Mouse (Mus musculus) liver, embryonic 11.5 days (tissue): ENCODE data around the gene Gm36176. TPM values are rescaled to one million over a fixed set of nuclear protein-coding genes. Genes with fewer than 3 reads are reported as not detected.
"Not testable (repeated sequence)": the region's sequence is repeated elsewhere in the genome, so short reads cannot be mapped to it uniquely, and the experiment has no call there.

Experiments
- ATAC-seq: fragments of 200-750 bp; cut with Nextera tagmentation; replicated peaks from 2 replicates; pipeline ENCODE4 v1.8.0; 2017; ENCODE audit warnings: moderate number of reproducible peaks, mild to moderate bottlenecking, moderate TSS enrichment, moderate library complexity; ENCODE audit not compliant: low FRiP score
- DNase-seq: peaks from one replicate; pipeline ENCODE4 v3.0.0-alpha.2; 2017; ENCODE audit warnings: low spot score
- H3K27ac ChIP-seq: fragments of 300-500 bp; sonication (generic); 2 replicates; pipeline ENCODE4 v1.5.1; 2014; ENCODE audit warnings: mild to moderate bottlenecking, low read depth, low read length, control low read depth
- H3K27me3 ChIP-seq: fragments of 300-500 bp; sonication (generic); replicated peaks from 2 replicates; pipeline ENCODE4 v1.6.1; 2014; ENCODE audit warnings: low read length, mixed read lengths; ENCODE audit not compliant: control insufficient read depth, insufficient read depth
- H3K36me3 ChIP-seq: fragments of 300-500 bp; sonication (generic); 2 replicates; pipeline ENCODE4 v1.6.1; 2014; ENCODE audit warnings: mild to moderate bottlenecking, low read length, moderate library complexity, mixed read lengths; ENCODE audit not compliant: control insufficient read depth, insufficient read depth
- H3K4me1 ChIP-seq: fragments of 300-500 bp; sonication (generic); replicated peaks from 2 replicates; pipeline ENCODE4 v1.6.1; 2014; ENCODE audit warnings: low read length, mixed read lengths; ENCODE audit not compliant: control insufficient read depth, insufficient read depth
- H3K4me2 ChIP-seq: fragments of 300-500 bp; sonication (generic); 2 replicates; pipeline ENCODE4 v1.6.1; 2014; ENCODE audit warnings: mild to moderate bottlenecking, control low read depth, moderate library complexity
- H3K4me3 ChIP-seq: fragments of 300-500 bp; sonication (generic); 2 replicates; pipeline ENCODE4 v1.5.1; 2014; ENCODE audit warnings: low read depth, low read length, control low read depth
- H3K9ac ChIP-seq: fragments of 300-500 bp; sonication (generic); 2 replicates; pipeline ENCODE4 v1.6.1; 2014; ENCODE audit warnings: low read depth, low read length, control low read depth
- H3K9me3 ChIP-seq: fragments of 300-500 bp; sonication (generic); 2 replicates; pipeline ENCODE4 v1.6.1; 2016; ENCODE audit warnings: low read length, inconsistent platforms, mixed read lengths; ENCODE audit not compliant: control insufficient read depth
- WGBS: fragments of 180-500 bp; shearing (Covaris S2); extraction: QIAGEN DNeasy Blood & Tissue Kit; methylation state at CpG from one replicate; pipeline ENCODE4 v1.1.7; 2014; 5-methylcytosine and 5-hydroxymethylcytosine counted together
- polyA plus RNA-seq: library from polyadenylated mRNA; unstranded; fragments of >200 nt; fragmentation: Nextera tagmentation; extraction: Ambion mirVana; gene quantifications from 2 replicates; pipeline ENCODE4 v1.2.1, GENCODE M21; 2014

The Gm36176 gene
- not detected in 2 replicates for polyA plus RNA-seq

GRCm38 (mm10) chr10:77846503-77846902 is at the start of gene Gm36176:
TSS of gene Gm36176 (plus strand) at chr10:77846803.
- Histone ChIP-seq H3K27ac (no peak within 1 kb of the TSS), H3K9me3 (no peaks in the 10 kb centered on the region), H3K4me2 (no peak within 1 kb of the TSS), H3K4me1 (no peaks in the 10 kb centered on the region), H3K36me3 (no peaks in the 10 kb centered on the region), H3K27me3 (no peaks in the 10 kb centered on the region), H3K4me3 (no peak within 1 kb of the TSS), H3K9ac (no peak within 1 kb of the TSS)
- DNase-seq, result no peak
- no peak for ATAC-seq
- WGBS, result 50% methylated on average over 3 of the region's 3 CpGs

GRCm38 (mm10) chr10:77797677-77798076 is 48.9 kb upstream of the Gm36176 start:
- DNase-seq (no peak), ATAC-seq (no peak)
- Histone ChIP-seq H3K36me3 (no peaks in the 10 kb centered on the region), H3K9ac (no peak overlapping the region), H3K4me3 (no peak overlapping the region), H3K4me1 (no peaks in the 10 kb centered on the region), H3K9me3 (no peaks in the 10 kb centered on the region), H3K27me3 (no peaks in the 10 kb centered on the region), H3K27ac (no peak overlapping the region), H3K4me2 (no peak overlapping the region)
- 25% methylated on average over 3 of the region's 3 CpGs for WGBS

GRCm38 (mm10) chr10:77798164-77798920 is 48.3 kb upstream of the Gm36176 start:
- H3K4me1 ChIP-seq, H3K27ac ChIP-seq, H3K9ac ChIP-seq, H3K27me3 ChIP-seq, H3K4me3 ChIP-seq, H3K36me3 ChIP-seq, H3K9me3 ChIP-seq, ATAC-seq, DNase-seq, H3K4me2 ChIP-seq: not testable (repeated sequence)
- WGBS, result 40% methylated on average over 3 of the region's 3 CpGs

- Histone ChIP-seq H3K27ac (no peak within 1 kb of the TSS), H3K4me2 (no peak within 1 kb of the TSS), H3K36me3 (no peaks in the 10 kb centered on the region), H3K27me3 (no peaks in the 10 kb centered on the region), H3K9me3 (no peaks in the 10 kb centered on the region), H3K4me3 (no peak within 1 kb of the TSS), H3K9ac (no peak within 1 kb of the TSS), H3K4me1 (no peaks in the 10 kb centered on the region)
- no peak for ATAC-seq
- no peak for DNase-seq
- WGBS, result 64% methylated on average over 8 of the region's 8 CpGs
These were observed 47.6 kb upstream of the Gm36176 start, which contains the start of gene Gm19668 for GRCm38 (mm10) chr10:77798921-77799508. TSS of gene Gm19668 (minus strand) at chr10:77799133.

GRCm38 (mm10) chr10:77804095-77804494 is 42.5 kb upstream of the Gm36176 start:
- H3K9ac ChIP-seq, result no peak overlapping the region
- DNase-seq (no peak), ATAC-seq (no peak)
- H3K36me3 ChIP-seq, result no peaks in the 10 kb centered on the region
- H3K4me3 ChIP-seq, result no peak overlapping the region
- no peaks in the 10 kb centered on the region for H3K27me3 ChIP-seq
- H3K4me1 ChIP-seq, result no peaks in the 10 kb centered on the region
- no peak overlapping the region for H3K27ac ChIP-seq
- H3K4me2 ChIP-seq, result no peak overlapping the region
- 55% methylated on average over 3 of the region's 3 CpGs for WGBS
- H3K9me3 ChIP-seq, result no peaks in the 10 kb centered on the region

GRCm38 (mm10) chr10:77811743-77812142 is 34.9 kb upstream of the Gm36176 start, which contains the start of gene Gm9507:
TSS of gene Gm9507 (minus strand) at chr10:77811843.
- no peak for DNase-seq
- ATAC-seq, result no peak
- H3K36me3 ChIP-seq, result no peaks in the 10 kb centered on the region
- no peak within 1 kb of the TSS for H3K4me3 ChIP-seq
- H3K9ac ChIP-seq, result no peak within 1 kb of the TSS
- 70% methylated on average over 5 of the region's 5 CpGs for WGBS
- H3K4me1 ChIP-seq, result no peaks in the 10 kb centered on the region
- H3K27me3 ChIP-seq, result no peaks in the 10 kb centered on the region
- H3K9me3 ChIP-seq, result no peaks in the 10 kb centered on the region
- no peak within 1 kb of the TSS for H3K27ac ChIP-seq
- no peak within 1 kb of the TSS for H3K4me2 ChIP-seq

GRCm38 (mm10) chr10:77814382-77814781 is 32.2 kb upstream of the Gm36176 start, which contains the start of gene Gm2696:
TSS of gene Gm2696 (plus strand) at chr10:77814682.
- Histone ChIP-seq H3K4me2 (no peak within 1 kb of the TSS), H3K4me1 (no peaks in the 10 kb centered on the region), H3K36me3 (no peaks in the 10 kb centered on the region), H3K9me3 (no peaks in the 10 kb centered on the region), H3K9ac (no peak within 1 kb of the TSS), H3K4me3 (no peak within 1 kb of the TSS), H3K27ac (no peak within 1 kb of the TSS), H3K27me3 (no peaks in the 10 kb centered on the region)
- 38% methylated on average over 4 of the region's 4 CpGs for WGBS
- DNase-seq, result no peak
- ATAC-seq, result no peak

- no peak for ATAC-seq
- no peak overlapping the region for H3K4me3 ChIP-seq
- 23% methylated on average over 5 of the region's 5 CpGs for WGBS
These were observed 31.1 kb upstream of the Gm36176 start for GRCm38 (mm10) chr10:77815514-77815913.

GRCm38 (mm10) chr10:77818523-77818922 is 28.1 kb upstream of the Gm36176 start:
- WGBS, result 83% methylated on average over 4 of the region's 4 CpGs
- Histone ChIP-seq H3K36me3 (no peaks in the 10 kb centered on the region), H3K27ac (no peak overlapping the region), H3K4me1 (no peaks in the 10 kb centered on the region), H3K27me3 (no peaks in the 10 kb centered on the region), H3K4me2 (no peak overlapping the region), H3K9ac (no peak overlapping the region), H3K4me3 (no peak overlapping the region), H3K9me3 (no peaks in the 10 kb centered on the region)
- ATAC-seq (no peak), DNase-seq (no peak)

More at GRCm38 (mm10) chr10:77815514-77815913, 31.1 kb upstream of the Gm36176 start:
- H3K4me2 ChIP-seq, result no peak overlapping the region
- no peak overlapping the region for H3K27ac ChIP-seq
- no peak overlapping the region for H3K9ac ChIP-seq
- no peaks in the 10 kb centered on the region for H3K4me1 ChIP-seq
- DNase-seq, result no peak
- H3K36me3 ChIP-seq, result no peaks in the 10 kb centered on the region
- no peaks in the 10 kb centered on the region for H3K27me3 ChIP-seq
- no peaks in the 10 kb centered on the region for H3K9me3 ChIP-seq
